Mouse (Mus musculus) olfactory bulb, adult 2 months (tissue): ENCODE results near the gene Lysmd3. TPM values are rescaled to one million over a fixed set of nuclear protein-coding genes. Genes with fewer than 3 reads are reported as not detected.
"Not testable (repeated sequence)": the region's sequence is repeated elsewhere in the genome, so short reads cannot be mapped to it uniquely, and the experiment has no call there.

ENCODE experiments used
- H3K27ac ChIP-seq: fragments of 200-500 bp; 2 replicates; pipeline ENCODE4 v1.5.1; 2012; ENCODE audit warnings: low read depth, low read length; ENCODE audit not compliant: insufficient read depth
- H3K4me1 ChIP-seq: fragments of 200-500 bp; 2 replicates; pipeline ENCODE4 v1.6.1; 2012; ENCODE audit warnings: low read length; ENCODE audit not compliant: control insufficient read depth, insufficient read depth
- H3K4me3 ChIP-seq: fragments of 200-500 bp; 2 replicates; pipeline ENCODE4 v1.5.1; 2012; ENCODE audit warnings: mild to moderate bottlenecking, low read depth, low read length, moderate library complexity; ENCODE audit not compliant: insufficient read depth
- CTCF ChIP-seq: fragments of 200-500 bp; IDR thresholded peaks from 2 replicates; pipeline ENCODE4 v1.5.1; 2012; ENCODE audit warnings: low read depth, mild to moderate bottlenecking, low read length, moderate library complexity; ENCODE audit not compliant: insufficient read depth
- POLR2A ChIP-seq: fragments of 200-500 bp; IDR thresholded peaks from 2 replicates; pipeline ENCODE4 v1.6.1; 2012; ENCODE audit warnings: mild to moderate bottlenecking, low read depth, low read length, moderate library complexity; ENCODE audit not compliant: insufficient read depth
- WGBS: fragments of 180-500 bp; shearing (Covaris S2); methylation state at CpG from one replicate; pipeline ENCODE4 v1.1.7; 2018; 5-methylcytosine and 5-hydroxymethylcytosine counted together
- polyA plus RNA-seq: library from polyadenylated mRNA; stranded (reverse); fragments of >200 nt; gene quantifications from 2 replicates; pipeline ENCODE4 v1.2.4, GENCODE M21; 2012; ENCODE audit warnings: low replicate concordance; ENCODE audit not compliant: missing spikeins, insufficient read depth, insufficient read length

Lysmd3 gene
- polyA plus RNA-seq, 1 experiment: not detected

DNA sequence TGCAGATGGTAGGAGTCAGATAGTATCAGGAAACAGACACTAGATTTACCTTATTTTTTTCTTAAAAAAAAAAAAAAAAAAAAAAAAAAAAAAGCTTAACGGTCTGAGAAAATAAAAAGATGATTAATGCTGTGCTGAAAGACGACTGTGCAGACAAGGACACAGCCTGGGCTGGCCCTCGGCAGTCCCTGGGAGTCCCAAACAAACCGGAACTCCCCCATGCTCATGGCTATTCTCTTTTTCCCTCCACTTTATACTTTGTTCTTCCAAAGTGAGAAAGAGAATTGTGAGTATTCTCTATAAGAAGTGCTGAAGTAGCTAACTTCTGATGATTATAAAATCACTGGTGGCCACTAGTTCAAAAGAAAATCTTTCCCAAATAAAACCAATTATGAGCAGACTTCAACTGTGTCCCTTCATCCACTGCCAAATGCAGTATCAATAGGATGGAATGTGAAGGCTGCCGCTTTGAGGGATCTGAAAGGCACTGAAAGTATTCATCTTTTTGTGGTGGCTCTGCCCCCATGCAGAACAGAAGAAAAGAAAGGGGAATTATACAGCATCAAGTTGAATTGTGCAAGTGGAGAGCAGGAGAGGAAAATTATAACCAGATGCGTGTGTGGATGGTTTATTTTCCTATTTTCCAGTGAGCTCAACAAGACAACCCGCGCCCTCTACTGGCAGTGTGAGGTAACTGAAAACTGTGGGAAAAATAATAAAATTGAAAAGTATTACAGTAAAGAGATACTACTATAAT, 16.0 kb upstream of the Lysmd3 start:
- no peak for TF ChIP-seq POLR2A
- TF ChIP-seq CTCF: no peak
- no peak overlapping the region for H3K27ac ChIP-seq
- WGBS: 1% methylated on average over 8 of the region's 8 CpGs
- no peak overlapping the region for H3K4me3 ChIP-seq
- H3K4me1 ChIP-seq: no peaks in the 10 kb centered on the region

DNA sequence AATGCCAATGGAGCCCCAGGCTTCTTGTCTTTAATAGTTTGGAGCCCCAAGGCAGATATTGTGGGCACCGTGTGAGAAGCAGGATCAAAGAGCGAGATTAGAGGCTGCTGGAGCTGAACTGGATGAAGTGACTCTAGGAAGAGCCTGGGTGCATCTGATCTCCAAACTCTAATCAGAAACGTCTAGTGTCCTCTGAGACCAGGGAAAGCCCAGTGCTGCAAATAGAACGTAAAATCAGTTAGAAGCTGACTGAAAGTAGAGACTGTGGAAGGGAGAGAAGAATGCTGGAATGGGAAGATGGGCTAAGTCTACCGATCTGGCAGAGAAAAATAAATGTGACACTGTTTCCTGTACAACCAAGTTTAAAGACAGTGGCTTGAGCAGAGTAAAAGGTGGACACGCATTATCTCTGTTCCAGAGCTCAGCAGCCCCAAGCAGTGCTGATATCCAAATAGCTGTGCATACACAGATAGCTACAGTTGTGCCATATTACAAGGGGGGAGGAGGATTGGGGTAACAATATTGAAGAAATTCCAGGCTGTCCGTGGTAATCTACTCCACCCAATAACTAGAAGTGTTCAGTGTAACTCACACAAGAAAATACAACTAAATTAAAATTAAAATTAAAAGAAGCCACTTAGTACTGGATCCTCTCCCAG, 14.8 kb upstream of the Lysmd3 start:
- Histone ChIP-seq H3K27ac (no peak overlapping the region), H3K4me3 (no peak overlapping the region), H3K4me1 (no peaks in the 10 kb centered on the region)
- 65% methylated on average over 7 of the region's 7 CpGs for WGBS
- TF ChIP-seq POLR2A: no peak
- no peak for TF ChIP-seq CTCF

DNA sequence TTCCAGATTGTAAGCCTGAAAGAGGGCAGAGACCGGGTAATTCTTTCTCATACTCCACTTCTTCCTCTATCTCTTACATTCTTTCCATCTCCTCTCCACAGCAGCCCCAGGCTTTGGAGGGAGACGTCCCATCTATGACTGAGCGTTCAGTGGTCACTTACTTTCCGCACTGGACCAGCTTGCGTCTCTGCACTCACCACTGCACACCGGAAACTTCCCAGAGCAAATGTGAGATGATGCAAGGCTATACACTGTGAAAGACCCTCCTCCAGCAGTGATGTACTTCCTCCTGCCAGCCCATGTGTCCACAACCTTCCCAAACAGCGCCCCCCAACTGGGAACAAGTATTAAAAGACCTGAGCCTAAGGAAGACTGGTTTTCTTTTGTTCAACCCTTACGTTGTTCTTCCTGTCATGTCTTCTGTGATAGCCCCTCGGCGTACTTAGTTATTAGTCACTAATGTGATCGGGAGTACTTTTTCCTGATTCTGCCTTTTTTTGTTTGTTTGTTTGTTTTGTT, 13.4 kb upstream of the Lysmd3 start:
- 91% methylated on average over 11 of the region's 11 CpGs for WGBS
- no peak overlapping the region for H3K4me3 ChIP-seq
- TF ChIP-seq POLR2A (no peak), CTCF (no peak)

DNA sequence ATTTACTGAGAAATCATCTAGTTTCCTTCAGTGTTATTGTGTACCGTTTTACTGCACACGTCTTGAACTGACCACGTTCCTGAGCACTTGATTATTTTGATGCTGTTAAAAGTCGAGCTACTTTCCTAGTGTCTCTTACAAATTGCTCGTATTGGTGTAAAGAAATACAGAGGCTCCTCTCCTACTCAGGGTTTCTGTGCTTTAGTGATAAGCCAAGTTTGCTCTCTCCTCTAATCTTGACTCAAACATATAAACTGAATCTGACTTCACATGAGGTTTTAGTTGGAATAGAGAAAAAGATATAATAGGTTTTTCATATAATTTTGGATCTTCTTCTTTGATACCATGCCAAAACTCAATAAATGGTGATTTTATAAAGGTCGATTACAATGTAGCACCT, 11.1 kb upstream of the Lysmd3 start:
- TF ChIP-seq CTCF (no peak), POLR2A (no peak)

More for the DNA sequence above, 13.4 kb upstream of the Lysmd3 start:
- H3K4me1 ChIP-seq: no peaks in the 10 kb centered on the region
- H3K27ac ChIP-seq: no peak overlapping the region

DNA sequence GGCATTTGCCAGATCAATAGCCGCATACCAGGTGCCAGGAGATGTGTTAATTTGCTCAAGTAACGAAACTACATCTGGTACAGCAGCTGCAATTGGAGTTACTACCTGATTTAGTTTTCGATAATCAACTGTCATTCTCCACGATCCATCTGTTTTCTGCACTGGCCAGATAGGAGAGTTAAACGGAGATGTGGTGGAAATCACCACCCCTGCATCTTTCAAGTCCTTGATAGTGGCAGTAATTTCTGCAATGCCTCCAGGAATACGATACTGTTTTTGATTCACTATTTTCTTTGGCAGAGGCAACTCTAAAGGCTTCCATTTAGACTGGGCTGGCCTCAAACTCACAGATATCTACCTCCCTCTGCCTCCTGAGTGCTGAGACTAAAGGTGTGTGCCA, 7.1 kb upstream of the Lysmd3 start:
- H3K4me1 ChIP-seq, H3K27ac ChIP-seq, H3K4me3 ChIP-seq: not testable (repeated sequence)
- WGBS: 83% methylated on average over 5 of the region's 6 CpGs

More for the DNA sequence above, 11.1 kb upstream of the Lysmd3 start:
- no peak overlapping the region for H3K27ac ChIP-seq
- WGBS: 90% methylated on average over 6 of the region's 6 CpGs
- H3K4me3 ChIP-seq: no peak overlapping the region
- no peaks in the 10 kb centered on the region for H3K4me1 ChIP-seq

DNA sequence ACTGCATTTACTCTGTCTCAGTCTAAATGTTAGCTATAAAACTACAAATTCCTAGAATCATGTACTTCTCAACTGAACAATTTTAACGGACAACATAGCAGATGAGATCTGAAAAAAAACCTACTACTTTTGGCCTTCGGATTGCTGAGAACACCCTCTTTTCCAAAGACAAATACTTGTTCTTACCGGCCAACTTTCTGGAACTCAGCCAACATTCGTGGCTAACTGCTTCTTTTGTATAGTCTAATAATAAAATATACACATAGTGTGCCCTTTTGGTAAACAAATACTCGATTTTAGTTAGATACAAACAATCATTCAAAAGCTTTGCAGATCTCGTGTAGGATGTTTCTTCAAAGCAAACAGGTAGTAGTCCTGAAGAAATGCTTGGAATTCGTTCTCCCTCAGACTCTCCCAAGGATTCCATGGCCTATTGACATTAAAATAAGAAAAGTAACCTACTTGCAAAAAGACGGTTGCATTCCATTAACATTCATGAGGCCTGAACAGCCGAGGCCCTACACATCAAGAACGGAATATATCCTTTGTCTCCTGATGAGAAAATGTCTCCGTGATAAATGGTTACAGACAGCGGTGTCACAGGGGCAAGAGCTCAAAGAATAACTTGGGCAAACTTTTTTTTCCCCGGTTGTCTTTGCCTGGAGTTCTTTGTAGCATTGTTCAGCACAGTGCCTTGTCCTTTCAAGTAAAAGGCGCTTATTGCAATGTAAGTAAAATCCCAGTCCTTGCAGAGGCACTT, 1.2 kb upstream of the Lysmd3 start:
- H3K4me1 ChIP-seq: no peaks in the 10 kb centered on the region
- TF ChIP-seq CTCF (no peak), POLR2A (no peak)
- H3K4me3 ChIP-seq: no peak overlapping the region
- 36% methylated on average over 14 of the region's 14 CpGs for WGBS
- H3K27ac ChIP-seq: no peak overlapping the region

DNA sequence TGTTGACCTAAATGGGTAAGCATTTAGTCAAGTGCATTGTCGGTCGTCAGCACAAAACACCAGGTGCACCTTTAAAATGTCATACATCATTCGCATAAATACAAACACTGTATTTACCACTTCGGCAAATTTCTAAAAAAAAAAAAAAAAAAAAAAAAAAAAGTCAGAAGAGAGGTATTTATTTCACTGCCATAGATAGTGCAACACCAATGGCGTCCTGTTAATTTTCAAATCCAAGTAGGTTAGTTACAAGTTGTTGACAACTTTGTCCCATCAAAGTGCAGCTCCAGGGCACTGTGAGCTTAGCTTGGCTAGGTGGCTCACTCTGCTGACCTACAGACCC, 484 bp upstream of the Lysmd3 start:
- Histone ChIP-seq H3K4me1 (no peaks in the 10 kb centered on the region), H3K4me3 (peak overlapping the region; percentile 73), H3K27ac (peak overlapping the region; percentile 60)
- TF ChIP-seq CTCF (no peak), POLR2A (no peak)
- 15% methylated on average over 5 of the region's 5 CpGs for WGBS

DNA sequence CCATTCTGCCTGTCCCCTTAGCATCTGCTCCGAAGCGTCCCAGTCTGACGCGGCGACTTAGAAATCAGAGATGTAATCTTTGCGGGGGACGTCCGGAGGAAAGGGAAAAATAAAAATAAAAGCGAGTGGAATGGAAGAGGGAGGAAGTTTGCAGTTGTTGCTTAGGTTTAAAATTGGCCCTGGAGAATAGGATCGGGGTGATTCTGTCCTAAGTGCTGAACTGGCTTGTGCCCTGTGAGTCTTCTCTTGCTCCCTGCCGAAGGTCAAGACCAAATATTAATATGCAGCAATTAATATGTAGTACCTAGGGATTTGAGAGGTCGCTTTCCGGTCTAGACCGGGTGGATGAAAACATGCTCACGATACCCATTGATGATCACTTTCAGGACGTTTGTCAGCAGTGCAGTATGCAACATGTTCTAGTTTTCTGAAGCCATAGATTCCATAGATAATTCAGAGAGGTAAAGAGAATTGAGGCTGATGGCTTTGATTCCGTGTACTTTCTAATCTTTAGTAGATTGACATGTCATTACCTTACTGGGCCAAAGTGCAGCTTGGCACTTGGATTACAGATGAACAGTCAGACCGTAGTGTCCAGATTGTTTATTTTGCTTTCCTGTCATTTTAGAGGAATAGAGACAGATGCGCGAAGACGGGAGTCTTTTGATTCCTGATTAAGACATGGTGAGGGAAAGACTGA, 740 bp downstream of the Lysmd3 start:
- Histone ChIP-seq H3K4me3 (peak overlapping the region; percentile 73), H3K27ac (peak overlapping the region; percentile 22; the same call in 1 of the 2 replicates), H3K4me1 (no peaks in the 10 kb centered on the region)
- TF ChIP-seq POLR2A: no peak
- TF ChIP-seq CTCF: no peak
- WGBS: 3% methylated on average over 21 of the region's 21 CpGs
